Mouse (Mus musculus): ENCODE measurements around the gene Psg17. TPM values are rescaled to one million over a fixed set of nuclear protein-coding genes. Genes with fewer than 3 reads are reported as not detected.
"Not testable (repeated sequence)": the region's sequence is repeated elsewhere in the genome, so short reads cannot be mapped to it uniquely, and the experiment has no call there.

Psg17 gene
- total RNA-seq (2012; rRNA removed) (not detected in 2 replicates), total RNA-seq (2014; rRNA removed) (not detected in 2 replicates), polyA plus RNA-seq (2012; ENCODE audit: insufficient read length, low read depth) (not detected in 2 replicates)

- in situ Hi-C loops (cut with MboI; ENCODE audit: low pct_ligation_motif_present, low pct_unique_long_range_greater_than_20kb, low sequenced_read_pairs) (no loop called here), dilution Hi-C loops (cut with MboI; ENCODE audit: extremely low pct_ligation_motif_present, extremely low pct_unique_long_range_greater_than_20kb, low sequenced_read_pairs) (no loop called here)
- TF ChIP-seq SMC3 (IDR thresholded peaks at IDR 0.05; ENCODE audit: low read depth, low read length) (no peak), UBTF (IDR thresholded peaks at IDR 0.05; ENCODE audit: low read depth, low read length) (no peak), USF1 (IDR thresholded peaks at IDR 0.05; ENCODE audit: low read depth, low read length) (no peak), MAX (IDR thresholded peaks at IDR 0.05; ENCODE audit: low read length) (no peak), USF2 (conservative IDR thresholded peaks at IDR 0.05; ENCODE audit: low read depth, low read length) (no peak), POLR2AphosphoS2 (IDR thresholded peaks at IDR 0.05; ENCODE audit: low read depth, low read length) (no peak), MXI1 (IDR thresholded peaks at IDR 0.05; ENCODE audit: low read depth, low read length) (no peak), RCOR1 (conservative IDR thresholded peaks at IDR 0.05; ENCODE audit: low read depth, low read length) (no peak), JUND (conservative IDR thresholded peaks at IDR 0.05; ENCODE audit: low read depth, low read length) (no peak), HCFC1 (IDR thresholded peaks at IDR 0.05; ENCODE audit: low read depth, low read length) (no peak), PAX5 (IDR thresholded peaks at IDR 0.05; ENCODE audit: low read length) (no peak), MEF2A (IDR thresholded peaks at IDR 0.05; ENCODE audit: borderline replicate concordance, low read depth, low read length) (no peak)
- no peak within 1 kb of the TSS for H3K27ac ChIP-seq (ENCODE audit: insufficient read depth, low read depth)
- H3K36me3 ChIP-seq (replicated peaks in 1 of 2; ENCODE audit: control insufficient read depth in 1 of 2, insufficient read depth in 1 of 2, low read length in 1 of 2): no peaks in the 10 kb centered on the region
- H3K27me3 ChIP-seq (replicated peaks): peaks cover 54% of the 10 kb centered on the region
- H3K9ac ChIP-seq (ENCODE audit: insufficient read depth, low read depth): no peak within 1 kb of the TSS
- H3K4me2 ChIP-seq (ENCODE audit: insufficient read depth, low read depth, poor library complexity, severe bottlenecking): no peak within 1 kb of the TSS
- H3K9me3 ChIP-seq (replicated peaks; ENCODE audit: low read length): no peaks in the 10 kb centered on the region
- H3K79me2 ChIP-seq (replicated peaks; ENCODE audit: control insufficient read depth, extremely low read depth, insufficient read depth, poor library complexity, severe bottlenecking): no peaks in the 10 kb centered on the region
- no peak for DNase-seq (ENCODE audit: extremely low read depth)
- no peaks in the 10 kb centered on the region; a peak in 1 of 4 replicates for H3K4me1 ChIP-seq (ENCODE audit: control insufficient read depth in 1 of 2, insufficient read depth in 2 of 2)
- no peak within 1 kb of the TSS for H3K4me3 ChIP-seq (replicated peaks in 1 of 3; ENCODE audit: low read depth in 2 of 3, low read length in 2 of 3, poor library complexity in 1 of 3)
Measured at GRCm38 (mm10) chr7:18821507-18821906, at the start of gene Psg17. Gene Psg17 (minus strand): TSS chr7:18821607.

GRCm38 (mm10) chr7:18871031-18871430, 49.6 kb upstream of the Psg17 start, which contains the start of gene Pglyrp1:
Gene Pglyrp1 (plus strand): TSS chr7:18871331.
- H3K4me3 ChIP-seq (replicated peaks in 1 of 3; ENCODE audit: low read depth in 2 of 3, low read length in 2 of 3, poor library complexity in 1 of 3); H3K9ac ChIP-seq (ENCODE audit: insufficient read depth, low read depth); H3K36me3 ChIP-seq (replicated peaks in 1 of 2; ENCODE audit: control insufficient read depth in 1 of 2, insufficient read depth in 1 of 2, low read length in 1 of 2); H3K4me1 ChIP-seq (ENCODE audit: control insufficient read depth in 1 of 2, insufficient read depth in 2 of 2); H3K79me2 ChIP-seq (replicated peaks; ENCODE audit: control insufficient read depth, extremely low read depth, insufficient read depth, poor library complexity, severe bottlenecking); H3K4me2 ChIP-seq (ENCODE audit: insufficient read depth, low read depth, poor library complexity, severe bottlenecking); H3K9me3 ChIP-seq (replicated peaks; ENCODE audit: low read length); dilution Hi-C loops (cut with MboI; ENCODE audit: extremely low pct_ligation_motif_present, extremely low pct_unique_long_range_greater_than_20kb, low sequenced_read_pairs); H3K27ac ChIP-seq (ENCODE audit: insufficient read depth, low read depth); DNase-seq (ENCODE audit: extremely low read depth): not testable (repeated sequence)
- H3K27me3 ChIP-seq (replicated peaks): peaks cover 46% of the 10 kb centered on the region
- in situ Hi-C loops (cut with MboI; ENCODE audit: low pct_ligation_motif_present, low pct_unique_long_range_greater_than_20kb, low sequenced_read_pairs): loop anchor here (10.0 kb wide), 1 partner anchor 126 kb away; no protein-coding TSS in a partner anchor

- Histone ChIP-seq H3K4me3 (replicated peaks in 1 of 3; ENCODE audit: low read depth in 2 of 3, low read length in 2 of 3, poor library complexity in 1 of 3) (no peak overlapping the region), H3K36me3 (replicated peaks in 1 of 2; ENCODE audit: control insufficient read depth in 1 of 2, insufficient read depth in 1 of 2, low read length in 1 of 2) (no peaks in the 10 kb centered on the region), H3K4me2 (ENCODE audit: insufficient read depth, low read depth, poor library complexity, severe bottlenecking) (no peak overlapping the region), H3K27ac (ENCODE audit: insufficient read depth, low read depth) (no peak overlapping the region), H3K9me3 (replicated peaks; ENCODE audit: low read length) (peaks cover 20% of the 10 kb centered on the region), H3K27me3 (replicated peaks) (peaks cover 47% of the 10 kb centered on the region), H3K79me2 (replicated peaks; ENCODE audit: control insufficient read depth, extremely low read depth, insufficient read depth, poor library complexity, severe bottlenecking) (no peaks in the 10 kb centered on the region), H3K4me1 (ENCODE audit: control insufficient read depth in 1 of 2, insufficient read depth in 2 of 2) (peaks cover 0 to 6% of the 10 kb centered on the region in 2 experiments; a peak in 2 of 4 replicates), H3K9ac (ENCODE audit: insufficient read depth, low read depth) (no peak overlapping the region)
- in situ Hi-C loops (cut with MboI; ENCODE audit: low pct_ligation_motif_present, low pct_unique_long_range_greater_than_20kb, low sequenced_read_pairs): no loop called here
- no peak for DNase-seq (ENCODE audit: extremely low read depth)
- TF ChIP-seq SIN3A (IDR thresholded peaks at IDR 0.05; ENCODE audit: low read length) (no peak), MAX (IDR thresholded peaks at IDR 0.05; ENCODE audit: low read length) (no peak), CTCF (conservative IDR thresholded peaks at IDR 0.05 in 1 of 2, IDR thresholded peaks at IDR 0.05 in 1 of 2; ENCODE audit: low read depth in 2 of 2, low read length in 2 of 2) (peak; percentile 31 to 36; a peak in 3 of 4 replicates), POLR2A (IDR thresholded peaks at IDR 0.05; ENCODE audit: low read depth, low read length) (no peak), ZKSCAN1 (IDR thresholded peaks at IDR 0.05; ENCODE audit: borderline replicate concordance, low read depth, low read length) (no peak), RAD21 (IDR thresholded peaks at IDR 0.05; ENCODE audit: low read depth, low read length) (no peak), POLR2AphosphoS2 (IDR thresholded peaks at IDR 0.05; ENCODE audit: low read depth, low read length) (no peak), ELF1 (IDR thresholded peaks at IDR 0.05; ENCODE audit: low read depth, low read length) (no peak), ZNF384 (IDR thresholded peaks at IDR 0.05; ENCODE audit: low read depth, low read length) (peak; percentile 70), MAFK (IDR thresholded peaks at IDR 0.05; ENCODE audit: insufficient replicate concordance, low read length) (no peak), MEF2A (IDR thresholded peaks at IDR 0.05; ENCODE audit: borderline replicate concordance, low read depth, low read length) (no peak)
- dilution Hi-C loops (cut with MboI; ENCODE audit: extremely low pct_ligation_motif_present, extremely low pct_unique_long_range_greater_than_20kb, low sequenced_read_pairs): no loop called here
Measured at GRCm38 (mm10) chr7:18868491-18868890, 47.1 kb upstream of the Psg17 start.

Data from CH12.LX (cell line).